Mouse (Mus musculus) small intestine, adult 2 months (tissue): ENCODE measurements around the gene Trem2. TPM values are rescaled to one million over a fixed set of nuclear protein-coding genes. Genes with fewer than 3 reads are reported as not detected.
"Not testable (repeated sequence)": the region's sequence is repeated elsewhere in the genome, so short reads cannot be mapped to it uniquely, and the experiment has no call there.

Experiments used
- H3K27ac ChIP-seq: fragments of 200-500 bp; 2 replicates; pipeline ENCODE4 v1.5.1; 2012; ENCODE audit warnings: low read depth, low read length, control low read depth, inconsistent platforms; ENCODE audit not compliant: insufficient read depth
- H3K27me3 ChIP-seq: fragments of 200-500 bp; 2 replicates; pipeline ENCODE4 v1.6.1; 2012; ENCODE audit warnings: mild to moderate bottlenecking, moderate library complexity, low read length, inconsistent platforms; ENCODE audit not compliant: control insufficient read depth, insufficient read depth
- H3K36me3 ChIP-seq: fragments of 200-500 bp; 2 replicates; pipeline ENCODE4 v1.6.1; 2012; ENCODE audit warnings: mild to moderate bottlenecking, low read length, control low read depth, inconsistent platforms; ENCODE audit not compliant: control insufficient read depth, insufficient read depth
- H3K4me1 ChIP-seq: fragments of 200-500 bp; 2 replicates; pipeline ENCODE4 v1.6.1; 2012; ENCODE audit warnings: low read length, inconsistent platforms, mixed read lengths; ENCODE audit not compliant: control insufficient read depth, insufficient read depth, insufficient read length
- H3K4me3 ChIP-seq: fragments of 200-500 bp; 2 replicates; pipeline ENCODE4 v1.5.1; 2012; ENCODE audit warnings: low read depth, mild to moderate bottlenecking, control low read depth, inconsistent platforms, low read length, moderate library complexity
- CTCF ChIP-seq: fragments of 200-500 bp; IDR thresholded peaks from 2 replicates; pipeline ENCODE4 v1.5.1; 2012; ENCODE audit warnings: low read depth, mild to moderate bottlenecking, control low read depth, inconsistent platforms, low read length, moderate library complexity, mixed read lengths; ENCODE audit not compliant: insufficient replicate concordance, insufficient read length; ENCODE audit errors: extremely low read depth
- POLR2A ChIP-seq: fragments of 200-500 bp; IDR thresholded peaks from 2 replicates; pipeline ENCODE4 v1.6.1; 2012; ENCODE audit warnings: low read depth, mild to moderate bottlenecking, control low read depth, inconsistent platforms, low read length, moderate library complexity
- WGBS: fragments of 180-500 bp; shearing (Covaris S2); methylation state at CpG from one replicate; pipeline ENCODE4 v1.1.7; 2018; 5-methylcytosine and 5-hydroxymethylcytosine counted together
- polyA plus RNA-seq: library from polyadenylated mRNA; depleted of rRNA; stranded (reverse); fragments of >200 nt; gene quantifications from 2 replicates; pipeline ENCODE4 v1.2.3, GENCODE M21; 2012

The Trem2 gene
- polyA plus RNA-seq, 1 experiment: not detected

DNA sequence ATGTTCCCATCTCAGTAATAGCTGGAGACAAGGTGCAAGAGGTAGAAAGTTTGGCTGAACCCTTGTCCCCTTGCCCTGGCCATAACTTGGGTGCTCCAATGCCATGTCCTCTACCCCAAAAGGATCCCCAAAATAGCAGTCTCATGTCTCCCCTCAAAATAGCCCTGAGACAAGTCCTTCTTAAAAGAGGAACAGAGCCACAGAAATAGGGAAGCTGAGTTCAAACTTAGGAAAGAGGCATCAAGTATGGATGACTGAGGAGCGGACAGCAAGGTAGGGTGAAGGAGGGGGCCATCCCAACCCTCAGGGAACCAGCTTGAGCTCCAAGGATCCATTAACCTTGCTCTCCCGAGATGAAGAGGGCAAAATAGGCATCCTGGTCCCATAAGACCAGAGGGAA is 1.1 kb downstream of the Trem2 start:
- H3K4me1 ChIP-seq: peaks cover 3% of the 10 kb centered on the region; the same call in 1 of the 2 replicates
- H3K27me3 ChIP-seq: no peaks in the 10 kb centered on the region
- no peak overlapping the region for H3K27ac ChIP-seq
- no peaks in the 10 kb centered on the region for H3K36me3 ChIP-seq
- 69% methylated on average over 2 of the region's 2 CpGs for WGBS
- no peak for TF ChIP-seq CTCF
- no peak for TF ChIP-seq POLR2A
- no peak overlapping the region for H3K4me3 ChIP-seq

DNA sequence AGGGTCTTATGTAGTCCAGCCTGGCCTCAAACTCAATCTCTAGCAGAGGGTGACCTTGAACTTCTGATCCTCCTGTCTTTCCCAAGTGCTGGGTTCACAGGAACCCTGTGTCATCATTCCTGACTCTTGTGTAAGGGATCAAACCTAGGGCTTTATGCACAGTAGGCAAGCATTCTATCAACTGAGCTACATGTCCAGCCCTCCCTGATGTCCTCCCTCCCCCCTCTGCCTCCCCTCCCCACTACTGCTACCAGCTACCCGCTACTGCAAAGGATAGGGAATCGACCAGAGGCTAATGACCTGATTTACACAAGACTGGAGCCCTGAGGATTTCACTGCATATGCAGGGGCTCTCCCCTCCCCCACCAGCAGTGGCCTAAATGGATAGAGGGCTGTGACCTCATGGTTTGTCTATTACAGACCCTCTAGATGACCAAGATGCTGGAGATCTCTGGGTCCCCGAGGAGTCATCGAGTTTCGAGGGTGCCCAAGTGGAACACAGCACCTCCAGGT is 4.5 kb downstream of the Trem2 start:
- Histone ChIP-seq H3K4me3 (no peak overlapping the region), H3K36me3 (no peaks in the 10 kb centered on the region), H3K27me3 (no peaks in the 10 kb centered on the region), H3K4me1 (peaks cover 3% of the 10 kb centered on the region; the same call in 1 of the 2 replicates), H3K27ac (no peak overlapping the region)
- WGBS: 84% methylated on average over 5 of the region's 5 CpGs
- TF ChIP-seq CTCF (no peak), POLR2A (no peak)

DNA sequence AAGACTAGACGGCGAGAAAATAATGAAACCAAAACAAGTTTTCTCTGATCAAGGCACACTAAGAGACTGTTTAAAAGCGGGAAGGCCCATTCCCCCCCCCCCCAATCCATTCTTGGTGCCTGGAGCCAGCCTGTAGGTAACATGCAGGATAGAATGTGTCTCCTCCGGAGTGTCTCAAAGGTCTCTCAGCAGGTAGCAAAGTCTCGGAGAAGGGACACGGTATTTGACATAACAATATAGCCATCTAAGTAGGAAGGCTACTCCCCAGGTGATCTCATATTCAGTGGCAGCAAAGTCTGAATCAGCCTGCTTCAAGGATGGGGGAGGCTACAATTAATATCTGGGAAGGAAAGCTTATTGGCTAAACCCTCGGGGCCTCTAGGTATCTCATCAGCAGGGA is 6.8 kb downstream of the Trem2 start:
- H3K4me3 ChIP-seq, H3K27me3 ChIP-seq, H3K27ac ChIP-seq, H3K36me3 ChIP-seq, H3K4me1 ChIP-seq: not testable (repeated sequence)
- 80% methylated on average over 7 of the region's 7 CpGs for WGBS

DNA sequence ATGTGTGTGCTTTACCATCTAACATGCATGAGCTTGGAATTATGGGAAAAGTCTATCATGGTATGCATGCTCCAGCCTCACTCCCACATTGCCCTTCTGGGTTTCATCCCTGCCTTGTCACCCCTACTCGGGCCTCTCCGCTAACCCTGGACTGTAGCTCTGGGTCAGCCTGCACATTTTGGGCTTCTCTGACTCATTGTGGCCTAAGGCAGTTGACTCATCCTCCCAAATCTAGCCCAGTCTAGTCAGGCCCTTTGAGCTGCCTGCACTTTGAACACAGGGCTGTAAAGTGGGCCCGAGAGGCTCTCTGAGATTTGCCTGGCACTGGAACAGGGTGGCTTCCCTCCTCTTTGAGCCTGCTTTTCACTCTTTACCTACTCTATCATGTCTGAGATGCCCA is 9.6 kb downstream of the Trem2 start:
- H3K4me1 ChIP-seq: no peaks in the 10 kb centered on the region
- TF ChIP-seq POLR2A (no peak), CTCF (no peak)
- H3K36me3 ChIP-seq: no peaks in the 10 kb centered on the region
- no peak overlapping the region for H3K4me3 ChIP-seq
- 65% methylated on average over 3 of the region's 3 CpGs for WGBS
- no peak overlapping the region for H3K27ac ChIP-seq
- H3K27me3 ChIP-seq: no peaks in the 10 kb centered on the region

GRCm38 (mm10) chr17:48357892-48358291 is 11.7 kb downstream of the Trem2 start:
- no peaks in the 10 kb centered on the region for H3K27me3 ChIP-seq

GRCm38 (mm10) chr17:48359616-48360015 is 13.4 kb downstream of the Trem2 start, which contains the start of gene Treml1:
Gene Treml1 (plus strand): TSS chr17:48359916.
- Histone ChIP-seq H3K36me3 (no peaks in the 10 kb centered on the region), H3K27ac (no peak within 1 kb of the TSS), H3K4me1 (no peaks in the 10 kb centered on the region), H3K27me3 (no peaks in the 10 kb centered on the region), H3K4me3 (no peak within 1 kb of the TSS)
- TF ChIP-seq POLR2A (no peak), CTCF (no peak)
- 73% methylated on average over 7 of the region's 7 CpGs for WGBS

More at GRCm38 (mm10) chr17:48357892-48358291, 11.7 kb downstream of the Trem2 start:
- TF ChIP-seq CTCF: no peak
- TF ChIP-seq POLR2A: no peak
- WGBS: 47% methylated on average over 2 of the region's 2 CpGs
- no peaks in the 10 kb centered on the region for H3K4me1 ChIP-seq
- H3K4me3 ChIP-seq: no peak overlapping the region
- H3K27ac ChIP-seq: no peak overlapping the region
- H3K36me3 ChIP-seq: no peaks in the 10 kb centered on the region

DNA sequence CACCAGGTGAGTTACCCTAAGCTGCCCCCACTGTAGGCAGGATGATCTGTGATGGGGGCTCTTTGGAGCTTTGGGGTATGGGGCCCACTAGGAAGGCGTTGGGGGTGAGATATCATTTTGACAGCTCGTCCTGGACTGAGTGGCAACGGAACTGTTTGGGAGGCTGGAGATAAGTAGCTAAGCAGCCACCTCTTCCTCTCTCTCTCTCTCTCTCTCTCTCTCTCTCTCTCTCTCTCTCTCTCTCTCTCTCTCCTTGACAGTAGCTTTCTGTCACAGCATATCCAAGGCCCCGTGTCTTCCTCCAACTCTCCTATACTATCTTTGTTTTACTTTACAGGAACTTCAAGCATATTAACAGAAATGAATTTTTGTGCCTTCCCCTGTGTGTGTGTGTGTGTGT is 14.3 kb downstream of the Trem2 start:
- H3K27me3 ChIP-seq: no peaks in the 10 kb centered on the region
- no peak overlapping the region for H3K4me3 ChIP-seq
- H3K27ac ChIP-seq: no peak overlapping the region
- no peaks in the 10 kb centered on the region for H3K4me1 ChIP-seq
- WGBS: 39% methylated on average over 4 of the region's 4 CpGs
- TF ChIP-seq CTCF: no peak
- no peak for TF ChIP-seq POLR2A
- no peaks in the 10 kb centered on the region for H3K36me3 ChIP-seq

DNA sequence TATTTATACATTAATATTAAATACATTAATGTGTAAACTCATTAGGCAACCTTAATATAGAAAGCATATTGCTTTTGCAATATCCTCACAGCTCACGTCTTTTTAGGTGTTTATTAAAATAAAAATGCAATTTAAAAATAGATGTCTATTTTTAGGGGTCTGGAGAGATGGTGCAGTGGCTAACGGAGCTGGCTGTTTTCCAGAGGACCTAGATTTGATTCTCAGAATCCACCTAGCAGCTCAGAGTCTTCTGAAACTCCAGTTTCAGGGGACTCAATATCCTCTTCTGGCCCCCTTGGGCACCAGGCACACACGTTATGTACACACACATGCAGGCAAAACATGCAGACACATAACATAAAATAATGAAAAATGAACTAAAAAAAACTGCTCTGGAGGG is 16.1 kb downstream of the Trem2 start:
- TF ChIP-seq CTCF (no peak), POLR2A (no peak)
- no peaks in the 10 kb centered on the region for H3K4me1 ChIP-seq

More for the DNA sequence above, 16.1 kb downstream of the Trem2 start:
- Histone ChIP-seq H3K27ac (no peak overlapping the region), H3K4me3 (no peak overlapping the region), H3K27me3 (no peaks in the 10 kb centered on the region), H3K36me3 (no peaks in the 10 kb centered on the region)
- WGBS: 63% methylated on average over 3 of the region's 3 CpGs
